Mouse (Mus musculus): ENCODE data around the gene Rbms3.

- TF ChIP-seq POLR2A (IDR thresholded peaks at IDR 0.05; ENCODE audit: insufficient read depth, low read depth, low read length) (no peak), CTCF (IDR thresholded peaks at IDR 0.05; ENCODE audit: insufficient read depth, low read depth, low read length) (no peak)
Observed at GRCm38 (mm10) chr9:117172526-117172925, 457.2 kb downstream of the Rbms3 start.
